Mouse (Mus musculus) T-cell, adult 2 months (primary cell): Measurements from ENCODE around the gene Smarcb1.

Experiments
- DNase-seq: peaks from one replicate; pipeline ENCODE4 v3.0.0; 2022; ENCODE audit warnings: low spot score

Smarcb1 gene

GRCm38 (mm10) chr10:75921026-75921725, at the start of gene Smarcb1:
Smarcb1 (minus strand) TSS chr10:75921617.
- DNase-seq: peak; percentile 92

DNA sequence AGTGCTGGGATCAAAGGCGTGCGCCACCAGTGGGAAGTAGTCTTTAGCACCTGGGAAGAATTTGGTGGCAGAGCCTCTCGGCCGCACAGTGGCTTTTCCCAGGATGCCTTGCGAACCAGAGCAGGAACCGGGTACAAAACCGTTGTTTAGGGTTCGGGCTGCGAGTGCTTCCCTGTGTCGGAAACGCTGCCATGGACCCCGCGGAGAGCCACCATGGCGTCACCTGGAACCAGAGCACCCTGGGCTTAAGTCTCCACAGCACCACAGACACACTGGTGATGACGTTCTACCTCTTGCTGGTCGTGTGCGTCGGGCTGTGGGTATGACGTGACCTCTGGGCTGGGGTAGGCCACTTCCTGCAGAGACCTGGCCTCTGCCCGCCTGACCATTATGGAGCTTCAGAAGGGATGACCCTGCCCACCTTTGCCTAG, 33.0 kb upstream of the Smarcb1 start, which contains the start of gene Gm5134:
Gene Gm5134 (plus strand): TSS at position 134 of the 431 bp plus-strand sequence.
- DNase-seq: peak; percentile 20

DNA sequence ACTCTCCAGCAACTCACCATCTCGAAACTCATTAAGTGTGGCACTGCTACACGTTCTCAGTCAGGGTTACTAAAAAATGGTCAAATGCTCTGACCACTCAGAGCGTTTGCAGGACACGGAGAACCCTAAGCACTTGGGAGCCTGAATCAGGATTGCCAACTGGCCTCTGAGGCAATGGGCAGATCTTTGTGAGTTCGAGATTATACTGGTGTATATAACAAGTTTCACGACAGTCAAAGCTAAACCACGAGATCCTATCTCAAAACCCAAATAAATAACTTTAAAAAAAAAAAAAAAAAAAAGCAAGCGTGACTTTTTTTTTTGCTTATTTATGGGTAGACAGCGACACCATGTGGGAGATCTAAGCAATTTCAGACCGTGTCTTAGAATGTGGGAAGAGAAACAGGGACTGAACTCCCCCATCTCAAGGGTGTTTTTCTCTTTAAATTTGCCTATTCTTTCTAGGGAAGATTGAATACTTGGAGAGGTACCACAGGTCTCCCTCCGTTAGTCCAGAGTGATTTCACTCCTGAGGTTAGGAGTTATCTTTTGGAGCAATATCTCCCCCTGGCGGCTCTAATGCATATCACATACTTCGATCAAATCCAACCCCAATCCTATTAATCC, 30.1 kb upstream of the Smarcb1 start:
- DNase-seq: peak; percentile 60

- no peak for DNase-seq
Observed at GRCm38 (mm10) chr10:75950791-75951210, 29.4 kb upstream of the Smarcb1 start.

- DNase-seq: no peak
Observed at GRCm38 (mm10) chr10:75949053-75950045, 27.9 kb upstream of the Smarcb1 start.

GRCm38 (mm10) chr10:75948079-75948478, 26.7 kb upstream of the Smarcb1 start:
- no peak for DNase-seq

DNA sequence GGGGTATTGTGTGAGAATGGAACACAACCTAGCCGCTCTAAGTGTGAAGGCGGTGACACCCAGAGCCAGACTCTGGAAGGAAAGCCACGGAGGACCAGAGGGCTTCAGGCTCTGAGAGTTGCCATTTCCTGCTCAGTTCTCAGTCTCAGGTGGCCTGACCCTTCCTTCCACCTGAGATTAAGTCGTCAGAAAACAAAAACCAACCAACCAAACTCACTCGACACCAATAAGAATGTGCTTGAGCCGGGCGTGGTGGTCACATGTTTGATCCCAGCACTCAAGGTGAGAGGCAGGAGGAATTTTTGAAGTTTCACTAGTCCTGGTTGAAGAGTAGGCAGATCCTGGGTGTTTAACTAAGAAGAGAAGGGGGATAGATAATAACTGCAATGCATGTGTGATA, 24.5 kb upstream of the Smarcb1 start:
- no peak for DNase-seq

- no peak for DNase-seq
Observed at GRCm38 (mm10) chr10:75945213-75945612, 23.8 kb upstream of the Smarcb1 start.

DNA sequence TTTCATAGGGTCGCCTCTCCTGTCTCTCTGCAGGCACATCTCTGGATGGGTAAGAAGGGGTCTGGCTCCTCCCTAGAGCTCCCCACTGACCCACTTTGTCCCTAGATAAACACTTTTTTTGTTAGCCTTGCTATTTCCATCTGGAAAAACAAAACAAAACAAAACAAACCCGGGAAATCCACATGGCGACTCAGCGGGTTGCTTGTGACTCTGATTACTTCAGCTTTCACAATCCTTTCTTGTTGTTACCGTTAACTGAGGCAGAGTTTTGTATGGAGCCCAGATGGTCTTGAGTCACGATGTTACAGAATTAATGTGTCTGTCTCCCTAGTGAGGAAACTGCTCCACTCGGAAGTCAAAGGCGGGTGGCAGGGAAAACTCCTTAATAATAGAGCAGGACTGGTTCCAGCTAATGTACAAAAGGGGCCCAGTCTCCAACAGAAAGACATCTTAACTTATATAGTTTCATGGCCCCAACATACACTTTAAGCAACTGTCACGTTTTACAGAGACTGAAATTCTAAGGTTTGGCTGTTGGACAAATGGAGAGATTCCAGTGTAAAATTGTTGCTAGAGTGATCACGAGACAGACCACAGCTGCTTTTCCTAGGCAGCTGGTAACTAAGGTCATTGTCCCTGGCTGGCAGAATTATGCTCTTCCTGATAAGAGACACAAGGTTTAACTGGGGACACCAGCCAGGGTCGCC, 22.8 kb upstream of the Smarcb1 start:
- no peak for DNase-seq

GRCm38 (mm10) chr10:75942736-75943477, 21.5 kb upstream of the Smarcb1 start, which contains the start of gene Vpreb3:
Vpreb3 (plus strand) TSS chr10:75943057.
- no peak for DNase-seq

DNA sequence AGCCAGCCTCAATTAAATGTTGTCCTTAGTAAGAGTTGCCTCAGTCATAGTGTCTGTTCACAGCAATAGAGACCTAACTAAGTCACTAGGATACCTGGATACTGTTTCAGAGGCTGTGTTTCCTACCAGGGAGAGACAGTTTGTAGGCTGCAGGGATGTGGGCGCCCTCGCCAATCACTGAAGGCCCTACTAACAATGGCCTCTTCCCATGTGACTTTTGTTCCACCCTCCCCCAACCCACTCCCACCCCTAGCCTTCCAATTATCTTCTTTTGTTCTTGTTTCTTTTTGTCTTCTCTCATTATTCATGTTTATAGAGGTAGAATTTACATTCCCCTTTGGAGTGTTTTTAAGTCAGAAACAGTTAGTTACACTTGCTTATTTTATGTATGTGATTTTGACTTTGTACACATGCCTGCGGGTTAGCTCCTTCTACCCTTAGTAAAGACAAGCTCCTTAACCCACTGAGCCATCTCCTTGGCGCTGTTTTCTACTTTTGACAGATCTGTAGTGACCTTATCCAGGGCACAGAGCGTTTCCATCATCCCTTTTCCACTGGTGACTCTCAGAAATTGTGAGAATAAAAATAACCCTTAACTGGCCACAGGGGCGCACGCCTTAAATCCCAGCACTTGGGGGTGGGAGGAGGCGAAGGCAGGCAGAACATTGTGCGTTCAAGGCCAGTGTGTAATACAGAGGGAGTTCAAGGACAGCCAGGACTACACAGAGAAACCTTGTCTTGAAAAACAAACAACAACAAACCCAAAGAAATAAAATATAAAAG, 19.8 kb upstream of the Smarcb1 start:
- DNase-seq: no peak

- no peak for DNase-seq
Observed at GRCm38 (mm10) chr10:75940520-75940919, 19.1 kb upstream of the Smarcb1 start, which contains the start of gene Gm867. Gm867 (minus strand) TSS chr10:75940672.

- no peak for DNase-seq
Observed at GRCm38 (mm10) chr10:75939481-75940234, 18.2 kb upstream of the Smarcb1 start.

- no peak for DNase-seq
Observed at GRCm38 (mm10) chr10:75937851-75938643, 16.6 kb upstream of the Smarcb1 start.

DNA sequence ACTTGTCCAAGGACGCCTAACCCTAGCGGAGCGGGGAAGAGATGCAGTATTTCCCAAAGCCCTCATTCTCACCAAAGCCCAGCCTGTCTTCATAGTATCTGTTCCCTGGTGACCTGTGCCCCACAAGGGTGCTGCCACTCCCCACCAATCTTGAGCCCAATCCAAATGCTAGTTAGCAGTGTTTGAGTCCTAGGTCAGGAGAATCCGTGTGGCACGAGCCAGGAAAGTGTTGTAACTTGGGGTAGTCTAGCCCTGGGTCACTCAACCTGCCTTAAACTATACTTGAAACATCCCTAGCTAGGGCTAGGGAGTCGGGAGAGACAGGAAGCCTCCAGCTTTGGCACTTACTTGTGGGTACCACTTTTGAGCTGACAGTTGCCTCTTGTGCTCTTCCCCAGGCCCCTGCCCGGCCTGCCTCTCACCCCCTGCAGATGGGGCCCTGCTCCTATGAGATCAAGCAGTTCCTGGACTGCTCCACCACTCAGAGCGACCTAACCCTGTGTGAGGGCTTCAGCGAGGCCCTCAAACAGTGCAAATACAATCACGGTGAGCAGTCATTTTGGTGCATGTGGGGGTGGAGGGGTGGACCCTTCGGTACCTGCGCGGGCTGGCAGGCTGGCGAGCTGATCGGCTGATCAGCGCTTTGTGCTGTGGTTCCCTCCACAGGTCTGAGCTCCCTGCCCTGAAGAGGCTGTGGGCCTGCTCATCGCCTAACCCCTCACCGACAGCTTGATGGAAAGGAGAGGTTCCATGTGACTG, 15.7 kb upstream of the Smarcb1 start:
- DNase-seq: no peak

DNA sequence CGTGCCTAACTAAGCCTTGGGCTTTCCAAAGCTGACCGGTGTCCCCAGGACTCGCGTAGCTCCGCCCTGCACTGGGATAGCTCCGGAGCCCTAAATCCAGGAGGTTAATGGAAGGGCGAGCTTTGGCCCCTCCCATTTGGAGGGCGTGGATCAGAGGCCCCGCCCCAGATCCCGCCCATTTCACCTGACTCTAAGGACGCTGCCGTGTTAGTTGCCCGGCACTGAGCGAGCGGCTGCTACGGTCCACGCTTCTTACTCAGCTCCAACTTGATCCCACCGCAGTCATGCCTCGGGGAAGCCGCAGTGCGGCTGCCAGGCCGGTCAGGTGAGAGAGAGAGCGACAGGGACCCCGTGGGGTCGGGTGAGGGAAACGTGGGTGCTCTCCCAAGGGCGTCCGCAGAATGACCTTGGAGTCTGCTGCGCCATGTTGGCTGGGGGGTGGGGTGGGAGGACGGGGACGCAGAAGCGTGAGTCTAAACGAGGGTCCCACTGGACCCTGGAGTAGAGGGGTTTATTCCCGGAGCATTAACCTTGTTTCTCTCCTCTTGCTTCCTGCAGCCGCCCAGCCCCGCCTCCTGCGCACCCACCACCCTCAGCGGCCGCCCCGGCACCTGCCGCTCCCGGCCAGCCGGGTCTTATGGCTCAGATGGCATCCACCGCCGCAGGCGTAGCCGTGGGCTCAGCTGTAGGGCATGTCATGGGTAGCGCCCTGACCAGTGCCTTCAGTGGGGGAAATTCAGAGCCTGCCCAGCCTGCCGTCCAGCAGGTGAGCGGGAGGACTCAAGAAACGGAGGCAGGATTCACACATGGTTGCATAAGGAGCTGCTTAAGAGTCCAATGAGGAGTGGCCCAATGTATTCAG, 14.5 kb upstream of the Smarcb1 start, which contains the start of gene Mmp11:
Gene Mmp11 (minus strand): TSS at position 817 of the 862 bp plus-strand sequence.
- peak; percentile 58 for DNase-seq

DNA sequence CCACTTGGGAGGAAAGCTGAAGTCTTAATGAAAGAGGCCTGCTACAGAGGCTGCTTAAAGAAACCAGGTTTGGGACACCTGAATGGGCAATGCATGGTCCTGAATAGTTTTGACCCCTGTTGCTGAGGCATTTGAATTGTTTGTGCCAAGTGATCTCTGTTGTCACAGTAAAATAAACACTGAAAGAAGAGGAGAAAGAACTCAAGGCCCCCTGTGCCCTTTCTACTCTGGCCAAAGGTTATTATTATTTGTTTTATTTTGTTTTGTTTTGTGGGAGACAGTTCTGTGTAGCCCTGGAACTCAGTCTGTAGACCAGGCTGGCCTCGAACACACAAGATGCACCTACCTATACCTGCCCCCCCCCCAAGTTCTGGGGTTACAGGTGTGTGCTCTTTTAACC, 13.6 kb upstream of the Smarcb1 start:
- DNase-seq: no peak
